Mouse (Mus musculus): ENCODE measurements around the gene Zc3h7b. TPM values are rescaled to one million over a fixed set of nuclear protein-coding genes. Genes with fewer than 3 reads are reported as not detected.

Zc3h7b gene
- polyA plus RNA-seq, 1 experiment: 50.6 TPM

GRCm38 (mm10) chr15:81810150-81810549, 65.3 kb downstream of the Zc3h7b start:
- Histone ChIP-seq H3K4me1 (ENCODE audit: control insufficient read depth, insufficient read depth, low read length) (peaks cover 11% of the 10 kb centered on the region), H3K4me3 (ENCODE audit: insufficient read depth, low read length) (peak overlapping the region; percentile 43), H3K27ac (ENCODE audit: insufficient read depth, low read length) (peak overlapping the region; percentile 80)
- TF ChIP-seq CTCF (IDR thresholded peaks at IDR 0.05; ENCODE audit: borderline replicate concordance, insufficient read depth, low read length): no peak
- peak; percentile 49 for TF ChIP-seq POLR2A (IDR thresholded peaks at IDR 0.05; ENCODE audit: low read depth, low read length)

GRCm38 (mm10) chr15:81810671-81811598, 66.1 kb downstream of the Zc3h7b start:
- peak overlapping the region; percentile 80 for H3K27ac ChIP-seq (ENCODE audit: insufficient read depth, low read length)
- peak overlapping the region; percentile 74 for H3K4me3 ChIP-seq (ENCODE audit: insufficient read depth, low read length)
- peaks cover 6% of the 10 kb centered on the region for H3K4me1 ChIP-seq (ENCODE audit: control insufficient read depth, insufficient read depth, low read length)
- TF ChIP-seq POLR2A (IDR thresholded peaks at IDR 0.05; ENCODE audit: low read depth, low read length): peak; percentile 70
- TF ChIP-seq CTCF (IDR thresholded peaks at IDR 0.05; ENCODE audit: borderline replicate concordance, insufficient read depth, low read length): no peak

DNA sequence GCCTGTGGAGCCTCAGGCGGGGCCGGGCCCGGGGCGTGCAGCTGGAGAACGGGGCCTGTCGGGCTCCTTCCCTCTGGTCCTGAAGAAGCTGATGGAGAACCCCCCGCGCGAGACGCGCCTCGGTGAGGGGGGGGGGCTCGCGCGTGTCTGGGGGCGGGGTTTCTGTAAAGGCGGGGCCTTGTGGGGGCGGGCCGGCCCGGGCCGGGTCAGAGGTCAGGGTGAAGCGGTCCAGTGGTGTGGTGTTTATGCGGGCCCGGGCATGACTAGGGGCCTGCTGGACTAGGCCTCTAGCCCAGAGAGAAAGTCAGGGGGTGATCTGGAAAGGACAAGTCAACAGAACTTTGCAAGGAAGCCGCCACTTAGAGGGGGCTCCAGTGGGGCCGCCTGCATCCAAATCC, 66.7 kb downstream of the Zc3h7b start:
- peak overlapping the region; percentile 74 for H3K4me3 ChIP-seq (ENCODE audit: insufficient read depth, low read length)
- H3K27ac ChIP-seq (ENCODE audit: insufficient read depth, low read length): peak overlapping the region; percentile 74
- H3K4me1 ChIP-seq (ENCODE audit: control insufficient read depth, insufficient read depth, low read length): peaks cover 6% of the 10 kb centered on the region
- TF ChIP-seq POLR2A (IDR thresholded peaks at IDR 0.05; ENCODE audit: low read depth, low read length): no peak
- no peak for TF ChIP-seq CTCF (IDR thresholded peaks at IDR 0.05; ENCODE audit: borderline replicate concordance, insufficient read depth, low read length)

DNA sequence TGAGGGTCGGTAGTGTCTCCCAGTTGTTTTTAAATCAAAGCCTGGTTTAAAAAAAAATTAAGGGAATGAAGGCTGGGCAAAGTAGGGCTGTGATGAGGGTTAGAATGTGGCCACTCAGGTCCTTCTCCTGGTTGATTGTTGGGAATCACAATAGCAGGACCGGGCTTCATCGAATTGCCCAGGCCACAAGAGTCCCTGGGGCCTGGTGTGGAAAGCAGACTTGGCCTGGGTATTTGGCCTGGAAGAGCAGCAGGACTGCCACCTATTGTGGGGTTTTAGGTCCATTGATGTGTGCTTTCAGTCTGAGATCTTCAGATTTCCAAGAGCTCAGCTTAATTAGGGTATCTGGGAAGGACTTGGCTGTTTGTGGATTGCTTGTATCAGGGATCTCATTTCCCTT, 67.4 kb downstream of the Zc3h7b start:
- peak overlapping the region; percentile 74 for H3K4me3 ChIP-seq (ENCODE audit: insufficient read depth, low read length)
- peaks cover 6% of the 10 kb centered on the region for H3K4me1 ChIP-seq (ENCODE audit: control insufficient read depth, insufficient read depth, low read length)
- peak overlapping the region; percentile 74 for H3K27ac ChIP-seq (ENCODE audit: insufficient read depth, low read length)
- TF ChIP-seq POLR2A (IDR thresholded peaks at IDR 0.05; ENCODE audit: low read depth, low read length): no peak
- no peak for TF ChIP-seq CTCF (IDR thresholded peaks at IDR 0.05; ENCODE audit: borderline replicate concordance, insufficient read depth, low read length)

GRCm38 (mm10) chr15:81812696-81813631, 68.1 kb downstream of the Zc3h7b start:
- H3K4me1 ChIP-seq (ENCODE audit: control insufficient read depth, insufficient read depth, low read length): peaks cover 6% of the 10 kb centered on the region
- TF ChIP-seq CTCF (IDR thresholded peaks at IDR 0.05; ENCODE audit: borderline replicate concordance, insufficient read depth, low read length): no peak
- TF ChIP-seq POLR2A (IDR thresholded peaks at IDR 0.05; ENCODE audit: low read depth, low read length): no peak
- H3K27ac ChIP-seq (ENCODE audit: insufficient read depth, low read length): peak overlapping the region; percentile 74; the same call in 1 of the 2 replicates
- peak overlapping the region; percentile 74 for H3K4me3 ChIP-seq (ENCODE audit: insufficient read depth, low read length)

- TF ChIP-seq CTCF (IDR thresholded peaks at IDR 0.05; ENCODE audit: borderline replicate concordance, insufficient read depth, low read length) (no peak), POLR2A (IDR thresholded peaks at IDR 0.05; ENCODE audit: low read depth, low read length) (no peak)
- Histone ChIP-seq H3K4me1 (ENCODE audit: control insufficient read depth, insufficient read depth, low read length) (peaks cover 4% of the 10 kb centered on the region), H3K27ac (ENCODE audit: insufficient read depth, low read length) (no peak overlapping the region), H3K4me3 (ENCODE audit: insufficient read depth, low read length) (no peak overlapping the region)
These were observed 69.3 kb downstream of the Zc3h7b start for GRCm38 (mm10) chr15:81813986-81814705.

DNA sequence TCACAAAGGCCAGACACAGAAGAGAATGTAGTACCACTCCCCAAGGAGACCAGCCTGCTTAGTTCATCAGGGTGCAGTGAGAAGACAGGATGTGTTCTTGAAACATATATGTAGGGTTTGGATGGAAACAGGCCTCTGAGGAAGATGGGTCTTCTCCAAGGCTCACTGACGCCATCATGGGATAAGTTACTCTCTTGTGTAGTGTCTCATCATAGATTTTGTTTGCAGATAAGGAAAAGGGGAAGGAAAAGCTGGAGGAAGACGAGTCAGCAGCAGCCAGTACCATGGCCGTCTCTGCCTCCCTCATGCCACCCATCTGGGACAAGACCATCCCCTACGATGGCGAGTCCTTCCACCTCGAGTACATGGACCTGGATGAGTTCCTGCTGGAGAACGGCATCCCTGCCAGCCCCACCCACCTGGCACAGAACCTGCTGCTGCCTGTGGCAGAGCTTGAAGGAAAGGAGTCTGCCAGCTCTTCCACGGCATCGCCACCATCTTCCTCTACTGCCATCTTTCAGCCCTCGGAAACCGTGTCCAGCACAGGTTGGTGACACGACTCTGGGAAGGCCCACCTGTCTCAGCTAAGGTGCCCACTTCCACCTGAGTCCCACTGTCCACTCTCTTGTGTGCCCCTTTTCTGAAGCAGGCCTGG, 70.0 kb downstream of the Zc3h7b start:
- Histone ChIP-seq H3K4me1 (ENCODE audit: control insufficient read depth, insufficient read depth, low read length) (peaks cover 4% of the 10 kb centered on the region; the same call in 1 of the 2 replicates), H3K27ac (ENCODE audit: insufficient read depth, low read length) (no peak overlapping the region), H3K4me3 (ENCODE audit: insufficient read depth, low read length) (no peak overlapping the region)
- no peak for TF ChIP-seq CTCF (IDR thresholded peaks at IDR 0.05; ENCODE audit: borderline replicate concordance, insufficient read depth, low read length)
- TF ChIP-seq POLR2A (IDR thresholded peaks at IDR 0.05; ENCODE audit: low read depth, low read length): no peak

DNA sequence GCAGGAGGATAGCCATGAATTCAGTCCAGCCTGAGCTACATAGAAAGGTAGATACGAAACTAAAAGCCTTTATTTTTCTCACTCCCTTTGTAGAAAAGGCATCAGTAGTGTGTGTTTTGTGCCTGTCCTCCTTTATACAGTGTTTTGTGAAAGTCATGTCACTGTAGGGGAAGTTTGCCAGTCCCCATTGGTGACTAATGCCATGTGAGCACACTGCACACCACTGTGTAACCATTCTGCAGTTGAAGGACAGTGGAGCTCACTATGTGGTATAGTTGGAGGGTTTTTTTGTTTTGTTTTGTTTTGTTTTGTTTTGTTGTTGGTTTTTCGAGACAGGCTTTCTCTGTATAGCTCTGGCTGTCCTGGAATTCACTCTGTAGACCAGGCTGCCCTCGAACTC, 73.5 kb downstream of the Zc3h7b start:
- no peak overlapping the region for H3K27ac ChIP-seq (ENCODE audit: insufficient read depth, low read length)
- no peak overlapping the region for H3K4me3 ChIP-seq (ENCODE audit: insufficient read depth, low read length)
- TF ChIP-seq CTCF (IDR thresholded peaks at IDR 0.05; ENCODE audit: borderline replicate concordance, insufficient read depth, low read length): no peak
- no peak for TF ChIP-seq POLR2A (IDR thresholded peaks at IDR 0.05; ENCODE audit: low read depth, low read length)
- H3K4me1 ChIP-seq (ENCODE audit: control insufficient read depth, insufficient read depth, low read length): no peaks in the 10 kb centered on the region

Measured in embryonic fibroblast, embryonic 13.5 days (primary cell).